Mouse (Mus musculus) thymus, postnatal 10 days (tissue): ENCODE results near the gene Piwil1.
"Not testable (repeated sequence)": the region's sequence is repeated elsewhere in the genome, so short reads cannot be mapped to it uniquely, and the experiment has no call there.

ENCODE experiments used
- DNase-seq, 2 experiments: peaks; one replicate each; pipeline ENCODE4 v3.0.0; 2021; ENCODE audit warnings: low spot score in 2 of 2

The Piwil1 gene

GRCm38 (mm10) chr5:128710596-128710995 lies 8.3 kb downstream of the Piwil1 start:
- DNase-seq = no peak

GRCm38 (mm10) chr5:128711847-128712246 lies 9.5 kb downstream of the Piwil1 start:
- no peak for DNase-seq

- no peak for DNase-seq
These were observed 12.8 kb downstream of the Piwil1 start for GRCm38 (mm10) chr5:128715171-128715570.

- DNase-seq = not testable (repeated sequence)
These were observed 18.1 kb downstream of the Piwil1 start for GRCm38 (mm10) chr5:128720461-128720860.

- DNase-seq = no peak
These were observed 27.0 kb downstream of the Piwil1 start for GRCm38 (mm10) chr5:128729341-128729740.

- peak in 1 of 2 experiments; percentile 9 for DNase-seq
These were observed 28.3 kb downstream of the Piwil1 start for GRCm38 (mm10) chr5:128730634-128731033.

- DNase-seq = peak in 1 of 2 experiments; percentile 12
These were observed 30.2 kb downstream of the Piwil1 start for GRCm38 (mm10) chr5:128732416-128733014.

GRCm38 (mm10) chr5:128733955-128734354 lies 31.6 kb downstream of the Piwil1 start:
- DNase-seq = peak in 1 of 2 experiments; percentile 10

- no peak for DNase-seq
These were observed 33.6 kb downstream of the Piwil1 start for GRCm38 (mm10) chr5:128735921-128736320.

- DNase-seq = no peak
These were observed 37.0 kb downstream of the Piwil1 start for GRCm38 (mm10) chr5:128739168-128739837.

- no peak for DNase-seq
These were observed 37.5 kb downstream of the Piwil1 start for GRCm38 (mm10) chr5:128739838-128740171.

- no peak for DNase-seq
These were observed 42.0 kb downstream of the Piwil1 start for GRCm38 (mm10) chr5:128744351-128744750.

- DNase-seq = no peak
These were observed 42.9 kb downstream of the Piwil1 start for GRCm38 (mm10) chr5:128745206-128745605.

- no peak for DNase-seq
These were observed 43.9 kb downstream of the Piwil1 start for GRCm38 (mm10) chr5:128746261-128746660.

GRCm38 (mm10) chr5:128761118-128761517 lies 58.8 kb downstream of the Piwil1 start:
- DNase-seq = no peak

- DNase-seq = no peak
These were observed 66.8 kb downstream of the Piwil1 start for GRCm38 (mm10) chr5:128769026-128769631.

GRCm38 (mm10) chr5:128776386-128776785 lies 74.1 kb downstream of the Piwil1 start:
- DNase-seq = no peak

GRCm38 (mm10) chr5:128781621-128782020 lies 79.3 kb downstream of the Piwil1 start:
- DNase-seq = no peak

GRCm38 (mm10) chr5:128800592-128800991 lies 98.3 kb downstream of the Piwil1 start:
- DNase-seq = no peak
